ENCODE assay signal across 31 mouse cellular contexts in the genomic region with DNA sequence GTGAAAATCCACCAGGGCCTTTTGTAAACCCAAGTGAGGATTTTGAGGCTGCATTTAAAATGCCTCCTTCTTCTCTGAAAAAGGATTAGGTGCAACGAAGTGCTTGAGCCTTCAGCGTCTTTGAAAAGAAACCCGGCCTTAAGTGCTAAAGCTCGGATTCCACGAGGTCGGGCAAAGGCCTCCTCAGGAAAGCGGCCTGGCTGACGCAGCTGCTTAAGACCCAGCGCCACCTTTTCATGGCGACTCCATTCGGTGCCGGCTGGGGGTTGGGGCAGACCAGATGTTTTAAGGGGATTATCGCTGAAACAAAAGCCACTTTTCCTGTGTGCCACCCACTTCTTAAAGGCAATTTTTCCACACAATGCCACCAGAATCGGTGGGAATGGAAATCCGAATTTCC.
DNase-seq lines count a peak whose midpoint lies in the region; ATAC-seq lines count a peak whose summit lies in the region.
"Had no signal": no experiment of that assay in that cellular context is flagged by ENCODE, and none has a peak within 500 bp of the region (broad histone marks: within the 10 kb centered on the region; RNA-seq: fewer than 3 reads in every experiment).

No protein-coding gene starts in this region.

- peaks cover 20% of the 10 kb centered on the region for H3K4me1 ChIP-seq in midbrain, embryonic 10.5 days
- no peaks in the 10 kb centered on the region for H3K4me1 ChIP-seq in midbrain, embryonic 16.5 days (ENCODE audit: control insufficient read depth, insufficient read depth, low read length)
- H3K4me1 ChIP-seq in embryonic facial prominence, embryonic 10.5 days: peaks cover 8% of the 10 kb centered on the region
- H3K4me1 ChIP-seq: embryonic facial prominence, embryonic 12.5 days; heart, embryonic 12.5 days; heart, embryonic 15.5 days had no signal

- H3K9ac ChIP-seq in midbrain, embryonic 16.5 days (ENCODE audit: low read depth, low read length): no peak overlapping the region
- H3K9ac ChIP-seq: embryonic facial prominence, embryonic 12.5 days; forebrain, postnatal 0 days; heart, embryonic 12.5 days; heart, embryonic 15.5 days; hindbrain, embryonic 14.5 days had no signal

- no peak for ATAC-seq in midbrain, embryonic 16.5 days
- ATAC-seq: forebrain, embryonic 14.5 days; forebrain, postnatal 0 days; hindbrain, postnatal 0 days; inflammation-experienced regulatory T-cells, adult 6 months; intestine, embryonic 16.5 days; Patski had no signal

- intact Hi-C loops in heart, postnatal 14 days (cut with DNase I): no loop called here

- no peak overlapping the region for H3K4me2 ChIP-seq in midbrain, embryonic 16.5 days (ENCODE audit: low read length)
- H3K4me2 ChIP-seq: embryonic facial prominence, embryonic 12.5 days; heart, embryonic 12.5 days; heart, embryonic 15.5 days; hindbrain, embryonic 14.5 days had no signal

- H3K27me3 ChIP-seq in midbrain, embryonic 10.5 days (ENCODE audit: low read depth, poor library complexity, severe bottlenecking): peaks cover 59% of the 10 kb centered on the region
- H3K27me3 ChIP-seq in midbrain, embryonic 16.5 days (ENCODE audit: control insufficient read depth, insufficient read depth, low read depth, low read length): peaks cover 8% of the 10 kb centered on the region
- H3K27me3 ChIP-seq in embryonic facial prominence, embryonic 10.5 days (replicated peaks; ENCODE audit: low read depth, poor library complexity, severe bottlenecking): peaks cover 52% of the 10 kb centered on the region

- H3K4me3 ChIP-seq in midbrain, embryonic 10.5 days: no peak overlapping the region
- H3K4me3 ChIP-seq in midbrain, embryonic 16.5 days (ENCODE audit: low read depth, low read length): no peak overlapping the region
- no peak overlapping the region for H3K4me3 ChIP-seq in embryonic facial prominence, embryonic 10.5 days
- H3K4me3 ChIP-seq: embryonic facial prominence, embryonic 12.5 days; erythroblast, embryonic 14.5 days; gastrocnemius, adult 2 months; heart, embryonic 12.5 days; heart, embryonic 15.5 days had no signal

- peak; percentile 54 for DNase-seq in embryo, embryonic 11 days
- no peak for DNase-seq in embryo, embryonic 10.5 days (ENCODE audit: low spot score)
- DNase-seq in midbrain, embryonic 10.5 days (ENCODE audit: low spot score): peak; percentile 53
- DNase-seq in embryonic facial prominence, embryonic 10.5 days (ENCODE audit: low spot score): peak; percentile 45
- no peak for DNase-seq in heart, postnatal 14 days
- no peak for DNase-seq in left cerebral cortex, adult 18-20 months (ENCODE audit: low spot score in 2 of 2)
- DNase-seq: adrenal gland, postnatal 10 days; adrenal gland, postnatal 36 days; B cell, adult 2 months; cerebellum, adult 11 months; cerebellum, adult 2 months; cerebellum, adult 9-11 months; cerebellum, postnatal 25 days; forebrain, postnatal 0 days; gastrocnemius, adult 2 months; gastrocnemius, postnatal 14 days; heart, adult 18-20 months; heart, postnatal 10 days; heart, postnatal 4 days had no signal

- H3K36me3 ChIP-seq in midbrain, embryonic 10.5 days: no peaks in the 10 kb centered on the region
- H3K36me3 ChIP-seq in midbrain, embryonic 16.5 days (ENCODE audit: control insufficient read depth, insufficient read depth, low read length): no peaks in the 10 kb centered on the region
- no peaks in the 10 kb centered on the region for H3K36me3 ChIP-seq in embryonic facial prominence, embryonic 10.5 days (replicated peaks)
- H3K36me3 ChIP-seq: embryonic facial prominence, embryonic 12.5 days; G1E; heart, embryonic 12.5 days; heart, embryonic 15.5 days had no signal

- 14% methylated on average over 15 of the region's 15 CpGs for WGBS in midbrain, embryonic 10.5 days
- WGBS in midbrain, embryonic 16.5 days: 11% methylated on average over 15 of the region's 15 CpGs
- WGBS in embryonic facial prominence, embryonic 10.5 days: 21% methylated on average over 15 of the region's 15 CpGs

- peak overlapping the region; percentile 59; the same call in 1 of the 2 replicates for H3K27ac ChIP-seq in midbrain, embryonic 10.5 days (replicated peaks)
- no peak overlapping the region for H3K27ac ChIP-seq in midbrain, embryonic 16.5 days (ENCODE audit: low read length)
- H3K27ac ChIP-seq in embryonic facial prominence, embryonic 10.5 days (replicated peaks): no peak overlapping the region
- H3K27ac ChIP-seq: embryonic facial prominence, embryonic 12.5 days; gastrocnemius, adult 2 months; heart, embryonic 15.5 days; hindbrain, embryonic 14.5 days; hindbrain, postnatal 0 days had no signal

- H3K9me3 ChIP-seq in midbrain, embryonic 10.5 days (replicated peaks): no peaks in the 10 kb centered on the region
- no peaks in the 10 kb centered on the region for H3K9me3 ChIP-seq in midbrain, embryonic 16.5 days (replicated peaks; ENCODE audit: control insufficient read depth, low read length, poor library complexity, severe bottlenecking)
- H3K9me3 ChIP-seq in embryonic facial prominence, embryonic 10.5 days: peaks cover 2% of the 10 kb centered on the region; the same call in 1 of the 2 replicates
- H3K9me3 ChIP-seq: embryonic facial prominence, embryonic 12.5 days; G1E; heart, embryonic 15.5 days had no signal

Comparison
In these comparisons a context has a peak if more than half of its experiments do, and no peak if none do; other contexts are left out.
1. DNase-seq: peak in embryo, embryonic 11 days (single experiment), midbrain, embryonic 10.5 days (single experiment) and embryonic facial prominence, embryonic 10.5 days (single experiment); none in embryo, embryonic 10.5 days (single experiment), heart, postnatal 14 days (0 of 2) and left cerebral cortex, adult 18-20 months (0 of 2).